Mouse (Mus musculus) heart, embryonic 16.5 days (tissue): Measurements from ENCODE around the gene Ina. TPM values are rescaled to one million over a fixed set of nuclear protein-coding genes. Genes with fewer than 3 reads are reported as not detected.
"Not testable (repeated sequence)": the region's sequence is repeated elsewhere in the genome, so short reads cannot be mapped to it uniquely, and the experiment has no call there.

ENCODE experiments used
- ATAC-seq: fragments of 200-750 bp; cut with Nextera tagmentation; replicated peaks from 2 replicates; pipeline ENCODE4 v1.8.0; 2017; ENCODE audit warnings: moderate number of reproducible peaks; ENCODE audit not compliant: insufficient read depth, low FRiP score; ENCODE audit errors: extremely low read depth
- H3K27ac ChIP-seq: fragments of 300-500 bp; sonication (generic); 2 replicates; pipeline ENCODE4 v1.5.1; 2014; ENCODE audit warnings: mild to moderate bottlenecking, low read length, control low read depth, moderate library complexity
- H3K27me3 ChIP-seq: fragments of 300-500 bp; sonication (generic); 2 replicates; pipeline ENCODE4 v1.6.1; 2014; ENCODE audit warnings: low read length, mixed read lengths; ENCODE audit not compliant: control insufficient read depth, insufficient read depth
- H3K36me3 ChIP-seq: fragments of 300-500 bp; sonication (generic); 2 replicates; pipeline ENCODE4 v1.6.1; 2014; ENCODE audit not compliant: control insufficient read depth, insufficient read depth
- H3K4me1 ChIP-seq: fragments of 300-500 bp; sonication (generic); 2 replicates; pipeline ENCODE4 v1.6.1; 2014; ENCODE audit warnings: low read length, mixed read lengths; ENCODE audit not compliant: control insufficient read depth, insufficient read depth
- H3K4me2 ChIP-seq: fragments of 300-500 bp; sonication (generic); 2 replicates; pipeline ENCODE4 v1.6.1; 2014; ENCODE audit warnings: low read depth, mild to moderate bottlenecking, control low read depth, low read length
- H3K4me3 ChIP-seq: fragments of 300-500 bp; sonication (generic); 2 replicates; pipeline ENCODE4 v1.5.1; 2014; ENCODE audit warnings: mild to moderate bottlenecking, control low read depth, low read length
- H3K9ac ChIP-seq: fragments of 300-500 bp; sonication (generic); 2 replicates; pipeline ENCODE4 v1.6.1; 2014; ENCODE audit warnings: low read length, control low read depth
- H3K9me3 ChIP-seq: fragments of 300-500 bp; sonication (generic); replicated peaks from 2 replicates; pipeline ENCODE4 v1.6.1; 2016; ENCODE audit warnings: low read length; ENCODE audit not compliant: control insufficient read depth
- WGBS: fragments of 180-500 bp; shearing (Covaris S2); extraction: QIAGEN DNeasy Blood & Tissue Kit; methylation state at CpG from one replicate; pipeline ENCODE4 v1.1.7; 2014; 5-methylcytosine and 5-hydroxymethylcytosine counted together
- polyA plus RNA-seq: library from polyadenylated mRNA; unstranded; fragments of >200 nt; fragmentation: Nextera tagmentation; extraction: Ambion mirVana; gene quantifications from 2 replicates; pipeline ENCODE4 v1.2.1, GENCODE M21; 2015

Ina gene
- polyA plus RNA-seq, 1 experiment from 2014 or later: 0.37 TPM

DNA sequence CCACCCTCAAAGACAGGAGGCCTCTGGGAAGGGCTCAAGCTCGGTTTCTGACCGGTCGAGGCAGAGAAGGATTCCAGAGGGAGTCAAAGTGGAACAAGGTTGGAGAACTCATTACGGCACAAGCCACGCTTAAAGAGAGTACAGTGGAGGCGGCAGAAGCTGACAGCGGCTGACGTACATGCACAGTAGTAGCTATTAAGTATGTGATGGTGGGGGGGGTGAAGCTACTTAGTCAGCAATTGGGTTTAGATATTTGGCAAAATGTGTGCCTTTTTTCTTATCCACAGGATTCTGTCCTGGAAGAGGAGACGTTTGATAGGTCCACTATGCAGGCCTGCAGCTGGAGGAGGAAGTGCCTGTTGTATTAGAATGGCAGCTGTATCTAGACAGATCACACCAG, 42.8 kb upstream of the Ina start:
- no peak overlapping the region for H3K4me3 ChIP-seq
- peaks cover 36% of the 10 kb centered on the region for H3K4me1 ChIP-seq
- no peak overlapping the region for H3K9ac ChIP-seq
- H3K27ac ChIP-seq: peak overlapping the region; percentile 8
- H3K4me2 ChIP-seq: no peak overlapping the region
- no peaks in the 10 kb centered on the region for H3K27me3 ChIP-seq
- no peak for ATAC-seq
- WGBS: 69% methylated on average over 9 of the region's 9 CpGs
- no peaks in the 10 kb centered on the region for H3K9me3 ChIP-seq
- H3K36me3 ChIP-seq: no peaks in the 10 kb centered on the region

DNA sequence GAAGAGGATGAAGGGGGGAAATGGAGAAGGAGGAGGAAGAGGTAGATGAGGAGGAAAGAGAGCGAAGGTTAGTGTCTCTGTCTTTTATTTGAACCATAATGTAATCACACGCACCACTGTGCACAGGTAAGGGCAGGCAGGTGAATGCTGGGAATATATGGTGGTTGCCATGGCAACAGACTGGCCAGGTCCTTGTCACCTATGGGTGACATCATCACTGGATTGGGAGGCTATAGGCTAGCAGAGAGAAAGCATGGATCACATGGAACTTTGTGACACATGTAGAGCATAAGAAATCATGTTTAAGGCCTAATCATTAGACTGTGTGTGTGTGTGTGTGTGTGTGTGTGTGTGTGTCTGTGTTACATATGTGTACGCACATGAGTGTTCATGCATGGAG, 42.3 kb upstream of the Ina start:
- WGBS: 90% methylated on average over 3 of the region's 3 CpGs
- Histone ChIP-seq H3K9me3 (no peaks in the 10 kb centered on the region), H3K4me2 (no peak overlapping the region), H3K36me3 (no peaks in the 10 kb centered on the region), H3K4me1 (peaks cover 36% of the 10 kb centered on the region), H3K4me3 (no peak overlapping the region), H3K9ac (no peak overlapping the region), H3K27me3 (no peaks in the 10 kb centered on the region), H3K27ac (no peak overlapping the region)
- no peak for ATAC-seq

DNA sequence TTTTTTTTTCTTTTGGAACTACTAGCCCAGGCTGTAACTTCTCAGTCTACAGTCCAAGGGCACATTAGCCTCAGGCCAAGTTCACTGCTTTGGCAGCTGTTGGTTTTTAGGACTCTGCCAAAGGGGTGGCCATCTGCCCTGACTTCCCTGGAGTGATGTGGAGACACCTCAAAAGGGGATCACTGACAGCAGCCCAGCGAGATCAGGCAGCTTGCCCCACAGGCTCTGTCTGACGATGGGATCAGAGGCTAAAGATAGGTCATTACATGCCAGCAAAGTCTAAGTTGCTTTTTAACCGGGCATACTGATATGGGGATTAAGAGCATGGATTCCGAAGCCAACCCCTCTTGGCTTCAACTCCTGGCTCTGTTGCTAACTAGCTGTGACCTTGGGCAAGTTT, 38.9 kb upstream of the Ina start:
- 35% methylated on average over 4 of the region's 4 CpGs for WGBS
- Histone ChIP-seq H3K27me3 (no peaks in the 10 kb centered on the region), H3K9me3 (no peaks in the 10 kb centered on the region), H3K36me3 (no peaks in the 10 kb centered on the region), H3K27ac (peak overlapping the region; percentile 79), H3K4me2 (no peak overlapping the region), H3K4me1 (peaks cover 28% of the 10 kb centered on the region), H3K9ac (no peak overlapping the region), H3K4me3 (no peak overlapping the region)
- peak; percentile 57 for ATAC-seq

DNA sequence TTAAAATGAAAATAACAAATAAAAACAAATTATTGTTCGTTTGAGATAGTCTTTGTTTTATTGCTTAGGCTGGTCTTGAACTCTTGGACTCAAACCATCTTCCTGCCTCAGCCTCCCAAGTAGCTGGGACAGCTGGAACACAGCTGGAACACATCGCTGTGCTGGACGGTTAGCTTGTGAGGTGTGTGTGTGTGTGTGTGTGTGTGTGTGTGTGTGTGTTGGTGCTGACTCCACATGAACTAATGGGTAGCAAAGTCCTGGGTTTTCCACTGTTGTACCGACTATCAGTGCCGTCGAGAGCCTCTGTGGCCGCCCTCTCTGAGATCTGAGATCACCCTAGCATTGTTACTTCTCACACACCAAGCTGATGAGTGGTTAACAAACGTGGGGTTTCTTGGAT, 38.5 kb upstream of the Ina start:
- WGBS: 75% methylated on average over 8 of the region's 8 CpGs
- peaks cover 28% of the 10 kb centered on the region for H3K4me1 ChIP-seq
- H3K9me3 ChIP-seq: no peaks in the 10 kb centered on the region
- H3K4me2 ChIP-seq: no peak overlapping the region
- peak overlapping the region; percentile 79 for H3K27ac ChIP-seq
- no peak overlapping the region for H3K4me3 ChIP-seq
- no peaks in the 10 kb centered on the region for H3K36me3 ChIP-seq
- ATAC-seq: no peak
- no peaks in the 10 kb centered on the region for H3K27me3 ChIP-seq
- H3K9ac ChIP-seq: no peak overlapping the region

DNA sequence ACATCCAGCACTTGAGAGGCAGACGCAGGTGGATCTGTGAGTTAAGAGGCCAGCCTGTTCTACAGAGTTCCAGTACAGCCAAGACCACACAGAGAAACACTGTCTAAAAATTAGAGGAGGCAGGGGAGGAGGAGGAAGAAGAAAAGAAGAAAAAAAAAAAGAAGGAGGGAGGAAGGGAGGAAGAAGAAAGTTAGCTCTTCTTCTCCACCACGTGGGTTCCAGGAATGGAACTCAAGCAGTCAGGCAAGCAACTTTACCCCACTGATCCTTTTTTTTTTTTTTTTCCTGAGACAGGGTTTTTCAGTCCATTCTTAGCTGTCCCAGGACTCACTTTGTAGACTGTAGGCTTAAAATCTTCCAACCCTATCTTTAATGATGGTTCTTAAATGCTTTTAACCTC, 37.8 kb upstream of the Ina start:
- no peaks in the 10 kb centered on the region for H3K36me3 ChIP-seq
- no peak for ATAC-seq
- H3K4me1 ChIP-seq: peaks cover 20% of the 10 kb centered on the region
- H3K4me3 ChIP-seq: no peak overlapping the region
- H3K9ac ChIP-seq: no peak overlapping the region
- 65% methylated on average over 2 of the region's 2 CpGs for WGBS
- H3K27ac ChIP-seq: no peak overlapping the region; the same call in 1 of the 2 replicates
- no peaks in the 10 kb centered on the region for H3K9me3 ChIP-seq
- H3K4me2 ChIP-seq: no peak overlapping the region
- H3K27me3 ChIP-seq: no peaks in the 10 kb centered on the region

DNA sequence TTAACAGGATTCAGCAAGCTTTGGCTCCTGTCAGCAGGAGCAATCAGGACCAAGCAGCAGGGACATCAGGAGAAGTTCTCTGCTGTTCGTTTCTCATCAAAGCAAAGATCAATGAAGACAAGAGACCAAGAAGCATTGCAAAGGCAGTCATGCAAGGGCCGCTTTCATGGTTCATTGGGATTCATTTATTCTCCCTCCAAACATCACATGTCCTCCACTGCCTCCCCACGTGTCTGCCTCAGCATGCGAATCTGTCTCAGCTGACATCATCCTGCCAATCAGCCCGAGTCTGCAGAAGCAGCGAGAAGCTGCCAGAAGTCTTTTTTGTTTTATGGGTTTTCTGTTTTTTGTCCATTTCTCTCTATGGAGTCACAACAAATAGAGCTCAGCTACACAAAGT, 37.0 kb upstream of the Ina start:
- peaks cover 15% of the 10 kb centered on the region for H3K4me1 ChIP-seq
- H3K4me3 ChIP-seq: no peak overlapping the region
- H3K27me3 ChIP-seq: no peaks in the 10 kb centered on the region
- no peak overlapping the region for H3K27ac ChIP-seq
- no peaks in the 10 kb centered on the region for H3K36me3 ChIP-seq
- ATAC-seq: no peak
- no peak overlapping the region for H3K4me2 ChIP-seq
- no peak overlapping the region for H3K9ac ChIP-seq
- 73% methylated on average over 6 of the region's 6 CpGs for WGBS
- no peaks in the 10 kb centered on the region for H3K9me3 ChIP-seq

DNA sequence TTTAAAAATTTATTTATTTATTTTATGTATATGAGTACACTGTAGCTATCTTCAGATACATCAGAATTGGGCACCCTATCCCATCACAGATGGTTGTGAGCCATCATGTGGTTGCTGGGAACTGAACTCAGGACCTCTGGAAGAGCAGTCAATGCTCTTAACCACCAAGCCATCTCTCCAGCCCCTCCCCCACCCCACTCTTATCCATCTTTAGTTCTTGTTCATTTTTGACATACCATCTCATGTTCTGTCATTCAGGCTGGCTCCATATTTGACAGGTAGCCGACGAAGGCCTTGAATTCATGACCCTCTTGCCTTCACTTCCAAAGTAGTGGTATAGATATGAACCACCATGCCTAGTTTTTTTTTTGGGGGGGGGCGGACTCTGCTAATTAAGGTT, 36.4 kb upstream of the Ina start:
- not testable (repeated sequence) for H3K4me3 ChIP-seq, ATAC-seq, H3K27me3 ChIP-seq, H3K4me2 ChIP-seq, H3K27ac ChIP-seq, H3K9ac ChIP-seq, H3K9me3 ChIP-seq, H3K36me3 ChIP-seq
- peaks cover 12% of the 10 kb centered on the region for H3K4me1 ChIP-seq
- WGBS: 87% methylated on average over 3 of the region's 3 CpGs

DNA sequence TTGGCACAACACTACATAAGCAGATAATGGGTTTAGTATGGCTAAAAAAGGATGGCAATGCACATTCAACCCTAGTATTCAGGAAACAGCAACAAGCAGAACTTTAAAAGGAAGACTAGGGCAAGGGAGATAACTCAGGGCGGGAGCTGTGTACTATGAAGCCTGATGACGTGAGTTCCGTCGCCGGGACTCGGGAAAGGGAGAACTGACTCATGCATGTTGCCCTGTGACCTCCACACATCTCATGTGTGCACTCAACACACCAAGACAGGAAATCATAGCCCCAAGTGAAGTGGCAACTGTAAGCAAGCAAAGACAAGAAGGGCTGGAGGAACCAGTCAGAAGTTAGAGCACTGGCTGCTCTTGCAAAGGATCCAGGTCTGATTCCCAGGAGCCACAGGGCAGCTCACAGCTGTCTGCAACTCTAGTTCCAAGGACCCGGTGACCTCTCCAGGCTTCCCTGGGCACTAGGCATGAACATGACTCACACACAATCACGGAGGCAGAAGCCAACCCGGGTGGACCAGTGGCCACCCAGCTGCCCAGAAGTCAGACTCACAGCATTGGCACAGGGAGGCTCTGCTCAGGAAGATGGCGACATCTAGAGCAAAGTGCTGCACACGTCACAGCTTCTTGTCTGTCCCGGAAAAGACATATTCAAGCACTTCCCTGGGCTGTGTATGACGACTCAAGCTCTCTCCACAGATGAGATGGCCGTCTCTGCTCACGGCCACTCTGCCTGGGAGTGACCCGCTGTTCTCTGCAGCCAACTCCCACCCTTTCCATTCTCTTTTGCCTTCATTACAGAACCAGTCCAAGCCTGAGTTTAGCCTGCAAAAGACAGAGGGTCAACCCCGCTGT, 35.3 kb upstream of the Ina start:
- H3K9me3 ChIP-seq: no peaks in the 10 kb centered on the region
- peaks cover 19% of the 10 kb centered on the region for H3K4me1 ChIP-seq
- no peak for ATAC-seq
- no peak overlapping the region for H3K27ac ChIP-seq
- no peak overlapping the region for H3K4me2 ChIP-seq
- no peaks in the 10 kb centered on the region for H3K36me3 ChIP-seq
- 73% methylated on average over 17 of the region's 17 CpGs for WGBS
- H3K4me3 ChIP-seq: no peak overlapping the region
- H3K27me3 ChIP-seq: no peaks in the 10 kb centered on the region
- no peak overlapping the region for H3K9ac ChIP-seq

DNA sequence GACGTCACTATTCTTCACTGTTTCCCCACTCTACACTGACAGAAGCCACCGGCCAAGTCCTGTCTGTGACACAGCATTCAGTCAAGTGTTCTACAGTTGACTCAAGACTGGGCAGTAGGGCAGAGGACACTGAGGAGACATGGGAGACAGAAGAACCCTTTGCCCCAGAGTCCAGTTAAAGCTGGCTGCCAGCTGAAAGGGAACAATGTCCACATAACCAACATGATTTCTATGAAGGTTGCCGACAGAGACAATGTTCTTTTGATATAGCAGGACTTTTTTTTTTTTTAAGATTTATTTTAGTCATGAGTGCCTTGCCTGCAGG, 34.8 kb upstream of the Ina start:
- Histone ChIP-seq H3K4me1 (peaks cover 19% of the 10 kb centered on the region), H3K27me3 (no peaks in the 10 kb centered on the region), H3K4me3 (no peak overlapping the region), H3K9me3 (no peaks in the 10 kb centered on the region), H3K36me3 (no peaks in the 10 kb centered on the region), H3K4me2 (no peak overlapping the region), H3K9ac (no peak overlapping the region), H3K27ac (no peak overlapping the region)
- 55% methylated on average over 3 of the region's 3 CpGs for WGBS
- no peak for ATAC-seq
